Mouse (Mus musculus): ENCODE measurements around the gene Eif4a1.

Gene Eif4a1

DNA sequence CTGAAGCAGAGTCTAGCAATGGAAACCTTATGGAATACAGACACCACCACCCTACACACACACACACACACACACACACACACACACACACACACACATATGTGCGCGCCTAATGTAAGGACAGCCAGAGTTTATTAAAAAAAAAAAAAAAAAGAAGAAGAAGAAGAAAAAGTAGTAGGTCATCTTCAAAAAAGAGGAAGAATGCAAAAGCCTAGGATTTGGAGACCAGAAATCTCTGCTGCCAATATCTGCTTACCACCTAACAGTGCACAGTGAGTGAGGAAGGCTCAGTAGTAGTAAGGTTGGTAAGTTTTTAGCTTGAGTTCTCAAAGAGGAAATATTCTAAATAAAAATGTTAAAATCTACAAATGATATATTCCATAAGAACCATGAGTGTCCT, 6.9 kb upstream of the Eif4a1 start:
- no peak for DNase-seq (ENCODE audit: low spot score)

GRCm38 (mm10) chr11:69671726-69672124, 498 bp downstream of the Eif4a1 start:
- no peak for DNase-seq (ENCODE audit: low spot score)

DNA sequence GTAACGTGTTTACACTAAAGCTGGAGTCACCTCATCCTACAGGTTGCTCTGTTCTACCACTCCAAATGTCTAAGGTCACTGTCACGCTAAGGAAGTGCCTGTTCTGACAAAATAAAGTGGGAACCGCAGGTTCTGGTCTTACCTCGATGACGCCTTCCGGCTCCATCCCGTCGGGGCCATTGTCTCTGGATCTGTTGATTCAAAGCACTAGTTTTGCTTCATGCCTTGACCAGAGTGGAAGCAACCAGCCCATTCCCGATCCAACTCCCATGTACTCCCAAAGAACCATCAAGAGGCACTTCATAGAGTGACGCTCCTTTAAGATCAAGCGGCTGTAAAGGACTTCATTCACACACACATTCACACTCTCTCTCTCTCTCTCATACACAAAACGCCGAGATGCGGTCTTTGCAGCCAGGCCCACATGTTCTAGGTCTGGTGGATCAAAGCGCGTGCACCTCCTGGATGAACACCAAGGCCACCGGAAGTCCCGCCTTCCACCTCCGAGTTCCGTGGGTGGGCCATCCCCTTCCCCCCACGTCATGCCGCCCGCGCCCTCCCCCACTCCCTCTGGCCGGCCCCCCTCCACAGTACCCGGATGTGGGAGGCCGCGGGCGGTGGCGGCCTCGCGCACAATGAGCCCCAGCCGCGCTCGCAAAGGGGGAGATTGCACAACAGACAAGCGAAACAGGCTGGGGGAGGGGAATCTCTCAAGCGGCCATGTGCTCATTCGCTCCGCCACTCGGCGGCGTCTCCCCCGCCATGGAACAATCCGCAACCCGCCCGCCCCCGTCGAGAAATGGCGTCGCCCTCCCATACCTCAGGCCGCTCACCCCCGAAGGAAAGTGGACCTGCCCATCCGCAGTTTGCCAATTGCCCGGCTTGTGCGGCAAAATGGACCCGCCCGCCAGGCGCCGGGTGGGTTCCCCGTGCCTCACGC, 1.2 kb downstream of the Eif4a1 start:
- DNase-seq (ENCODE audit: low spot score) = peak; percentile 94

GRCm38 (mm10) chr11:69666665-69667005, 5.6 kb downstream of the Eif4a1 start:
- no peak for DNase-seq (ENCODE audit: low spot score)

DNA sequence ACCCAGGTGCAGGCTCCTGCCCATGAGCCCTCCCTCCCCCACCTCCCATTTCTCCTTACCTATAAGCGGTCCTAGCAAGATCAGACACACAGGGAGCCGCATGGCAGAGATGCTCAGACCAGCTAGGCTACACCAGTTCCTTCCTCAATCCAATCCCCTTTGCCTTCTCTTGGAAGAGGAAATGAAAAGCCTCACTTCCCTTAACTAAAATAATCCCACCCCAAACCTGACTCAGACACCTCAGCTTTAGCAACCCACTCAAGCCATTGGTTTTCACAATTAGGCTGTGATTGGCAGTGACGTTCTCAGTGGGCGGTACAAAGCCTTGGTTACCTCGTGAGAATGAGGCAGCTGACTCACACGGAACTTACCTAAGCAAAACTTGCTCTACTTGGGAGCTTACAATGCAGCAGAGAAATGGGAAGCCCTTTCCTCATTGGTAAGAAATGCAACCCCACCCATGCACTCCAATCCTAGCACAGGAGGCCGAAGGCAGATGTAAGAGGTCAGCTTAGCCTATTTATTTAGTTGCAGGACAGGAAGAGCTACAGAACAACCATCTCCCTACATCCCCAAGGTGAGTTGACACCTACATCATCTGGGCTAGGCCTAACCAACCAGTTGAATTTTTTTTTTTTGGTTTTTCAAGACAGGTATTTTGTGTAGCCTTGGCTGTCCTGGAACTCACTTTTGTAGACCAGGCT, 6.1 kb downstream of the Eif4a1 start, which contains the start of gene Cd68:
Gene Cd68, minus strand, starts transcription at position 193 of the 704 bp plus-strand sequence.
- DNase-seq (ENCODE audit: low spot score) = peak; percentile 58

DNA sequence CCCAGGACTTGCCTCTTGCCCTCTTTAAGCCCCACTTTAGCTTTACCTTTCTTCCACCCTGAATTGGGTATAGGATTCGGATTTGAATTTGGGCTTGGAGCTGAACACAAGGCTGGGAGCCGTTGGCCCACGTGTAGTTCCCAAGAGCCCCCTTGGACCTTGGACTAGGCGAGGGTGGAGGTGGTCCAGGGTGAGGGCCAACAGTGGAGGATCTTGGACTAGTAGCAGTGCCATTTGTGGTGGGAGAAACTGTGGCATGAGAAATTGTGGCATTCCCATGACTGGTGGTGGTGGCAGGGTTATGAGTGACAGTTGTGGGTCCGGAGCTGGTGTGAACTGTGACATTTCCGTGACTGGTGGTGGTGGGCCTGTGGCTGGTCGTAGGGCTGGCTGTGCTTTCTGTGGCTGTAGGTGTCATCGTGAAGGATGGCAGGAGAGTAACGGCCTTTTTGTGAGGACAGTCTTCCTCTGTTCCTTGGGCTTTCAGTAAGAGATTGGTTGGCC, 6.7 kb downstream of the Eif4a1 start:
- DNase-seq (ENCODE audit: low spot score) = no peak

DNA sequence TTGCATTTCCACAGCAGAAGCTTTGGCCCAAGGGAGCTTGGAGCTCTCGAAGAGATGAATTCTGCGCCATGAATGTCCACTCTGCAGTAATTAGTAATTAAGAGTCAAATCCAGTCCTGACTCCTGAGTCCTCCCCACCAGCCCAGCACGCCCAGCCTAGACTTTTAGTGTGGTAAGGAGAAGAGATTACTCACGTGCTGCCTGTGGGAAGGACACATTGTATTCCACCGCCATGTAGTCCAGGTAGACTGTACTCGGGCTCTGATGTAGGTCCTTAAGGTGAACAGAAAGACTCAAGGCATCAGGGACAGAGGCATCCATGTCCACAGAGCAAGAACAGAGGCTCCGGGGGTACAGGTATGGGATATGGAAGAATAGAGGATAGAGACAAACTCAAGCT, 7.4 kb downstream of the Eif4a1 start:
- no peak for DNase-seq (ENCODE audit: low spot score)

GRCm38 (mm10) chr11:69663795-69664194, 8.4 kb downstream of the Eif4a1 start:
- no peak for DNase-seq (ENCODE audit: low spot score)

DNA sequence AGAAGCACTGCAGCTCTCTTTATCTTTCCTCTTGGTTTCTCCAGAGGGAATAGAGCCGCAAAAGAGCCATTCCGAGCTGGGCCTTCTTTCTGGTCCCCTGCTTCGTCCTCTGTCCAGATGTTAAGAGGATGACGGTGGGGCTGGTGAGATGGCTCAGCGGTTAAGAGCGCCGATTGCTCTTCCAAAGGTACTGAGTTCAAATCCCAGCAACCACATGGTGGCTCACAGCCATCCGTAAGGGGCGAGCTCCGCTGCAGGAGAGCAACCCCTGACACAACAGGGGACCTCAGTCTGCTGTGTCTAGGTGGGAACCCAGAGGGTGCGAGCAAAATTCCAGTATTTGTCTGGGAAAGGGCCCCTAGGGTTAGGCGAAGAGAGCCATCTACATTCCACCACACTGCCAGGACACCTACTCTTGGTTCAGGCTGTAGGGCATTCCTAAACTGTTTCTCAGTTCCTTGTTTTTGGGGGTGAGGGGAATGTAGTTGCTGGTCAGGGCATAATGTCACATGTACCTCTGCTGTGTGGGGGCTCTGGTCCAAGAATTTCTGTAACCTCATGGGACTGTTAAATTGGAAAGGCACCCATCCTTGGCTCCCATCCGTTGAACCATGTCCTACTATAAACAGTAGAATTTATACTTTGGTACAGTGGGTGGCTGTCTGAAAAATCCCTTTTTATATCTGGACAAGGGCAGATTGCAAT, 9.1 kb downstream of the Eif4a1 start:
- DNase-seq (ENCODE audit: low spot score) = no peak

GRCm38 (mm10) chr11:69662213-69662966, 9.8 kb downstream of the Eif4a1 start, which contains the start of gene Mpdu1:
TSS of gene Mpdu1 (minus strand) at chr11:69662642.
- DNase-seq (ENCODE audit: low spot score) = peak; percentile 92

DNA sequence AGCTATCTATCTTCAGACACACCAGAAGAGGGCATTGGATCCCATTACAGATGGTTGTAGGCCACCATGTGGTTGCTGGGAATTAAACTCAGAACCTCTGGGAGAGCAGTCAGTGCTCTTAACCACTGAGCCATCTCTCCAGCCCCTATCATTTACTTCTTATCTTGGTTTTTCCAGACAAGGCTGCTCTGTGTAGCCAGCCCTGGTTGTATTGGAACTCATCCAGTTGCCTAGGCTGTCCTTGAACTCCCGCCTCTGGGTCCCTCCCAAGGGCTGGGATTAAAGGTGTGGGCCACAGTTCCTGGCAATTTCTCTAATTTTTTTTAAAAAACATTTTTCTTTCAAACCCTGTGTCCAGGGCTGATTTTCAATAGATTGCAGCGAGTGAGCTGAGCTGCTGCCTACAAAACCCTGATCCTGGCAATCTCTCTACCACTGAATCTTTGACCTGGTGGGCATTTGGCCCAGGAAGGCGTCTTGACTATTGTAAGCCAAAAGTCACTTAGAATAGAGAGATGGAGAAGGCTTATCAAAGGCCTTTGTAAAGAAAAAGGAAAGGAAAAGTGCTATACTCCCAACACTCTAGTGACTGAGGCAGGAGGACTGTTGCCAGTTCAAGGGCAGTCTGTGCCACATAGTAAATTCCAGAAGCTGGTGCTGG, 10.9 kb downstream of the Eif4a1 start:
- DNase-seq (ENCODE audit: low spot score) = no peak

DNA sequence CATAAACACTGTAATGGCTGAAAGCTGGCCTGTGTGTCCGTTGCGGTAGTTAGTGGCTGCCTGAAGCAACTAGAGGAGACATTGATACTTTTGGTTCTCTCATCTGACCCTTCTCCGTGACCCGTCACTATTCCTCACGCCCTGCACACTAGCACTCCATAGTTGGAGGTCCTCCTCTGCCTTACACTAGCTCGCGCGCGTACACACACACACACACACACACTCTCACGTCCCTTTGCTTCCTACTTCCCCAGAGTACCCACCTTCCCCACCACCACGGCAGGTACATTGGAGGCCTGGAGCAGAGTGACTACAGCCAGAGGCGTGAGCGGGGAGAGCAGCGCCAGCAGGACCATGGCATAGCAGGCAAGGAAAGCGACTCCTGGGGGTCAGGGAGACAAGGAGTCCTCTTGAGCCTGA, 14.8 kb downstream of the Eif4a1 start:
- DNase-seq (ENCODE audit: low spot score) = no peak

- DNase-seq (ENCODE audit: low spot score) = peak; percentile 68
Observed at GRCm38 (mm10) chr11:69656617-69657461, 15.4 kb downstream of the Eif4a1 start.

- DNase-seq (ENCODE audit: low spot score) = peak; percentile 70
Observed at GRCm38 (mm10) chr11:69656065-69656455, 16.2 kb downstream of the Eif4a1 start.

- DNase-seq (ENCODE audit: low spot score) = peak; percentile 77
Observed at GRCm38 (mm10) chr11:69655264-69656064, 16.8 kb downstream of the Eif4a1 start, which contains the start of gene Sox15. TSS of gene Sox15 (plus strand) at chr11:69655314.

- DNase-seq (ENCODE audit: low spot score) = peak; percentile 57
Observed at GRCm38 (mm10) chr11:69654760-69655159, 17.5 kb downstream of the Eif4a1 start.

DNA sequence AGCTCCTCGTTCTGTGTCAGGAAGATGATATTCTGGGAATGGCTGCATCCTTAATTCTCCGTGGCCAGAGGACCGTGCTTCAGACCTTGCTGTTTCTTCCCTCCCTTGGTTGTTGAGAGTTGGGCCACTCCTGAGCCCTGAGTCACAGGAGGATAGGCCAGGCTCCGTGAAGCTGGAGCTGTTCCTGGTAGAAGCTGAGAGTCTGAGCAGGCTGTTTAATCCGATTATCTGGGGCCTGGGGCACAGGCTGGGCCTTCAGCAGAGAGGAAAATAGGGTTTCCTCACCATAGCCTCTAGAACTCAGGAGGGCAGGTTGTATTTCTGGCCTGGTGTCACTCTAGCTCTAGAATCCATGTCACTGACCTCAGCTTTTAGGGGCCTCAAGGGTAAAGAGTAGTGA, 18.8 kb downstream of the Eif4a1 start:
- DNase-seq (ENCODE audit: low spot score) = no peak

DNA sequence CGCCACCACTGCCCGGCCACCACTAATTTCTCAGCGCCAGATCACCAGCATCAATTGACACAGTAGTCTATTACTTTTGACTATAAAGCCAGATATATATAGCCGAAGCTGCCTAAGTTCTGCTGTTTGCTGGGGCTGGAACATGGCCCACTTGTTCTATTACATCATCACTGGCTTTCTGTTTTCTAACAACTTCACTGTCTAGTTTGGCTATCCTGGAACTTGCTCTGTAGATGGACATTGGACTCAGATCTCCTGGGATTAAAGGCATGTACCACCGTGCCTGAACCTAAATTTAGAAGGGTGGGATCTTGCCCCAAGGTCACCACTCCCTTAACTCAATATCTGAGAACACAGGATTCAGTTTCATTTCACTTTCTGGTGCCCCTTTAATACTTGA, 26.4 kb downstream of the Eif4a1 start:
- no peak for DNase-seq (ENCODE audit: low spot score)

GRCm38 (mm10) chr11:69635471-69635870, 36.8 kb downstream of the Eif4a1 start:
- DNase-seq (ENCODE audit: low spot score) = no peak
